Mouse (Mus musculus): ENCODE measurements at regions not wholly inside any gene's neighbourhood (a gene's known extent, or its start where the extent isn't known, plus 50 kb on each side); places are given as distances from the start of the nearest gene placed in this dataset.

DNA sequence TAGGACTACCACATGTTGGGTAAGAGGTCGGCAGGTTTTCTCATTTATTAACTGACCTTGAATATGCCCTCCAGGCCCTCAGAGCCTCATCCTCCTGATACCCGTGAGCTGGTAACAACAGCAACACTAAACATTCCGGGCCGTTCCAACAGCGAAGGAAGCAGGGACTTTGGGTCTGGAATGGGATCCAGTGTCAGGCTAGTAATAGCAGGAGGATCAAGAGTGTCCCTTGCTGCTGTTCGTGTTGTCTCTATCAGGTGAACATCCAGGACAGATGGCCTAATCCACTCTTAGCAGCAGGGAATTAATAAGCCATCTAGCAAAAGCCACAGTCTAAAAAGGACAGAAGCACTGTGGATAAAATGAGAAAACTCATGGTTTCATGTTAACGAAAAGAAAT lies 106.7 kb downstream of the Cpeb2 start:
- DNase-seq (ENCODE audit: low spot score): no peak

DNA sequence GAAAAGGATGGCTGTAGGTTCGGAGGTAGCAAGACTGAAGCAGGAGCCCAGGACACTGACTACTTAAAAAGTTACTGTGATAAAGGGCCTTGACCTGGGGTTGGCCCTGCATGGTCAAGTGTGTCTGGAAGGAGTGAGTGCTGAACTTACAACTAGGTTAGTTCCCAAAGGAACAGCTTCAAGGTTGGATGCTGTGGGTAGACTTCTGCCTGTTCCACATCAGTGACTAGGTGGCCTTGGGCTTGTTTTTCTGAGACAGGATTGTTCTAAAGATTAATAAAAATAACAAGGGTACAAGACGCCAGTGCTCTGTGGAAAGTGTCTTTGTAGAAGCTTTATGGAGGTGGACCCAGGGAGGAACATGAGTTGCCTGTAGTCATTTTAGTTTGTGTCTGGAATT lies 108.5 kb downstream of the Cpeb2 start:
- DNase-seq (ENCODE audit: low spot score): no peak

DNA sequence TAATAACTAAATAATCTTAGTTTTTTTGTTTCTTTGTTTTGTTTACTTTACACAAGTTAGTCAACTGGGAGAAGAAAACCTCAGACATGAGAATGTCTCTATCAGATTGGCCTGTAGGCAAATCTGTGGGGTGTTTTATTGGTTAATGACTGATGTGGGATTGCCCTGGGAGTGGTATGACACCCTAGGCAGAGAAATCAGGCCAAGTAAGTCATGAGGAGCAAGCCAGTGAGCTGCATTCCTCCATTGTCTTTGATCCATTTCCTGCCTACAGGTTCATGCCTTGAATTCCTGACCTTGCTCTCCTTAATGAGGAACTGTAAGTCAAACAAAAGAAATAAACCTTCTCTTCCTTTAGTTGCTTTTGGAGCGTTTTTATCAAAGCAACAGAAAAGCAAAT lies 111.5 kb downstream of the Cpeb2 start:
- no peak for DNase-seq (ENCODE audit: low spot score)

GRCm38 (mm10) chr5:43350987-43351386 lies 118.0 kb downstream of the Cpeb2 start:
- DNase-seq (ENCODE audit: low spot score): no peak

DNA sequence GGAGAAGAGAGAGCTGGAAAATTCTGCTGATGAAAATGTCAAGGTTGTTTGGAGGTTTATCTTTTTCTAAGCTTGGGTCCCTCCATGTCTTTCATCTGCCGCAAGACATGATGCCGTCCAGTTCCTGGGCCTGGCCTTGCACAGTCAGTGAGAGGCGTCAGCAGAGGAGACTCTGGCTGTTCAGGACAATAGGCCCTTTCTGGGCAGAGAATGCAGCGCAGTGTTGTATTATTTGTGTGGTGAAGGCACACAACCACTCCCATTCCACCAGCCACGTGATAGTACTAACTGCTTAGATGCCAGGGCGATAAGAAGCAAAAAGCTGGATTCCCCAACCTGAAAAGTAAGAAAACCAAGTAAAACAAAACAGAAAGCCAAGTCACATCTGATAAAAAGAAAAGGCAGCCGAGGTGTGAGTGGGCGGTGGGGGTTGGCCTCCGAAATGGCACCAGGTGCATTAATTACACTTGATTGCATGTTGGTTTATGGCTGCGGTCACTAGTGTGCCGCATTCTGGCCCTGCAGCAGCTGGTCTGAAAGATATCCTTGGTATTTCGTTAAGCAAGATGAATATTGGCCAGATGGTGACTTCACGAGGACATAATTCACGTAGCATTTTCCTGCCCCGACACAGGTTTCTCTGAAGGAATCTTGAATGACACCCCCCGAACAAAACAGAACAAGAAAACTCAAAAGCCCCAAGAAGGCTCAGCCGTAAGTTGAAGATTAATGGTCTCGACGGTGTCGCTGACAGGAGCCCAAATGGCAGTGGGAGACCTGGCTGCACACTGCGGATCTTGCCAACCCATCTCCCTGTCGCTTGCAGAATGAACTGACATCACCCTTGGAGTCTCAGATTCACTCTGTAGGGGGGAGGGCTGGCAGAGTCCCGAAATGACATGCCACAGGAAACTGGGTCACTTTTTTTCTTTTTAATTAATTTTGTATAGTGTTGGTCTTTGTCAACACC lies 120.3 kb downstream of the Cpeb2 start:
- no peak for DNase-seq (ENCODE audit: low spot score)

DNA sequence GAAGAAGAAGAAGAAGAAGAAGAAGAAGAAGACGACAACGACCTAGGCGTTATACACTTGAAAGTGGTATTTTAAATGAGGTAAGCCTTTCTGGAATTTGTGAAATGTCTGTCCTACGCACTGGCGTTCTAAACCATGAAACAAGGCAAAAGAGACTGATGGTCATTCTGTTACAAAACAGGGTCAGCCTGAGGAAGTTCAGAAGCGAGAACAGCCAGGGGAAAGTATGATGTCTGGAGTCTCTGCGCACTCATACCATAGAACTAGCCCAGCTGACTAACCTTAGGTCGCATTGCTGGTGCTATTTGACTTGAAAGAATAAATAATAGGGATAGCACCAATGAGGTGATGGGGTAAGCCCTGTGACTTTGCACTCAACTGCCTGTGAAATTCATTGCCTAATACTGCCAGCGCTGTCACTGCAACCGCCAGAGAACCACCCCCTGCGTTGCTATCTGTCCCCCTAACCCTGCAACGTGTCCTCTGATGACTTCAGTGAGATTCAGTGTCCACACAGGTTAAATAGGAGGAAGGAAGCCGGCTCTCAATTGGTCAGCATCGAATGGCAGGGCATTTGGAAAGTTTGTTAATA lies 121.5 kb downstream of the Cpeb2 start:
- no peak for DNase-seq (ENCODE audit: low spot score)

DNA sequence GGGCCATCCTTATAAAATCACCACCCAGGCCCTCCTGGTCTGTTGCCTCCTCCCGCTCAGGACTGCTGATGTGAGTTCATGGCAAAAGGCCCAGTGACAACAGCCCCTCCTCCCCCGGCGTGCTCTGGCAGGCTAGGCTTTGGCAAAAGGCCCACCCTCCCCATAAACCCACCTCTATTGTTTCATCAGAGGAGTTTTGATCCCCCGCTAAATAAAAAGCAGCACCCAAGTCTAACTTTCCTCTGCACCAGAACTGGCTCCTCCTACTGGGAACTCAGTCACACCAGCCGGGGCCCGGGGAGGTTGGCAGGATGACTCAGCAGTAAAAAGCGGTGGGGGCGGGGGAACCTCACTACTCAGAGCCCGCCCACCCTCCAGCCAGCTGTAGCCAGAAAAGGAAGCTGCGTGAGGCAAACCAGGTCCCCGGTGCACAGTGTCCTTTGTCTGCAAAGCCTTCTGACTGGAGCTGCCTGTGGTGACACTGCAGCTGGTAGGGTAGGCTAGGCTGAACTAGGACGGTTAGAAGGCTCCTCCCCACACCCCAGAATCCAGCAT lies 122.1 kb downstream of the Cpeb2 start:
- peak; percentile 73 for DNase-seq (ENCODE audit: low spot score)

- no peak for DNase-seq (ENCODE audit: low spot score)
Measured at GRCm38 (mm10) chr5:43355832-43356231, 122.9 kb downstream of the Cpeb2 start.

GRCm38 (mm10) chr5:43357100-43357680 lies 124.2 kb downstream of the Cpeb2 start:
- no peak for DNase-seq (ENCODE audit: low spot score)

DNA sequence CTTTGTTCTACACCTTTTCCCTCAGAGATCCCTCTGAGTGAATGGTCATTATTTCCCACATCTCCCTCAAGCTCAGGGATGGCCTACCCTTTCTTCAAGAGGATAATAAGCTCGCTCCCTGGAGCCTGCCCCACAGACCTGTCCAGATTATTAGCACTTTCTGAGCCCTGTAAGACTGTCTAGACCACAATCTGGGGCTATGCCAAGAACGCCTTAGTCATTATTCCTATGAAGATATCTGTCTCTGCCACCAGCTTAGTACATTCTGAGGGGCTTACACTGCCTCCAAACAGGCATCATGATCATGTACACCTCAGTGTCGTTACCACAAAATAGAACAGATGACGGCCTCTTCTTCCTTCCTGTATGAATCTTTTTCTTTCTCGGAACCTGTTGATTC lies 124.9 kb downstream of the Cpeb2 start:
- no peak for DNase-seq (ENCODE audit: low spot score)

GRCm38 (mm10) chr5:43358928-43359765 lies 126.2 kb downstream of the Cpeb2 start:
- no peak for DNase-seq (ENCODE audit: low spot score)

DNA sequence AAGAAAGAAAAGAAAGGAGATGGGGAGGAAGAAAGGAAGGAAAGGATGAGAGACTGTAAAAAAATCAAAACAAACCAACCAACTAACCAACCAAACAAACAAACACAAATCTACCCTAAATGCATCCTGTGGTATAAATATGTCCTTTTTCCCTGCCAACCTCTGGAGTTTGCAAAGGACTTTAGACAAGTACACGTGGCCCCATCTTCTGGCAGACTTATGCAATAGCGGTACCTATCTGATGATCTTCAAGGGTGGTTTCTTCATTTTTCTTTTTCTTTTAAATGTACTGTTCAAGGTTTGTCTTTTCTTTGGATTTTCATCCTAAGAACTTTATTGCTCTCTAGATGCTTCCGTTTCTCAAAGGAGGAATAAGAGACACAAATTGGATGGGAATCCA lies 127.3 kb downstream of the Cpeb2 start:
- no peak for DNase-seq (ENCODE audit: low spot score)

DNA sequence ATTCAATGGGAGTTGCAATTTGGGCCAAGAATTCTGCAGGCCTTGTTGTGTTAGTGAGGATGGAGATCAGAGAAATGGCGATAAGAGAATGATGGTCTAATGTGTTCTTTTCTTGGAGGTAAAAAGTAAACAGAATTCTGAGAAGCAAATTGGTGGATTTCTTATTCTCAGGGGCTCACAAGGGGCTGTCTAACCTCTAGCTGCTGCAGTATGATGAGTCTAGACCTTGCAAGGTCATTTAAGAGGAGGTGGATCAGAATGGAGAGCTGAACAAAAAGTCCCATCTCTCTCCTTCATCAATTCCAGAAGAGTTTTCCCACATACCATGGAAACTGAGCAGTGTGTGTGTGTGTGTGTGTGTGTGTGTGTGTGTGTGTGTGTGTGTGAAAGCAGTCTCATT lies 128.1 kb downstream of the Cpeb2 start:
- DNase-seq (ENCODE audit: low spot score): no peak

- DNase-seq (ENCODE audit: low spot score): no peak
Measured at GRCm38 (mm10) chr5:43372385-43372784, 139.4 kb downstream of the Cpeb2 start.

GRCm38 (mm10) chr5:43384689-43385375 lies 130.5 kb upstream of the C1qtnf7 start:
- no peak for DNase-seq (ENCODE audit: low spot score)

DNA sequence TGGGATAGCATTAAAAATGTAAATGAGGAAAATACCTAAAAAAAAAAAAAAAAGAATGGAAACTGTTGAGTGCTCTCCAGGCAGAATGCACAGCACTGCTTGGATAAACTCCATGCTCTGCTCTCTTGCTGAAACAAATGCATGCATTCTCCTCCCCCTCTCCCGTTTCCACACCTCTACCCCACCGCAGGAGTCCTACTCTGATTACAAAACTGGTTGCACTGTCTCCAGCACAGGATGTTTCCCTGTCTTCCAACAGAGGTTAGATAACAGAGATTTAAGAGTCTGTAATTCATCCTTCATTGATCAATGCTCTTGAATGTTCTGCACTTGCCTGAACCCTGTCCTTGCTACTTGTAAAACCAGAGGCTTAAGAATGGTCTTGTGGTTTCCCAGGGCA lies 124.3 kb upstream of the C1qtnf7 start:
- DNase-seq (ENCODE audit: low spot score): no peak

GRCm38 (mm10) chr5:43391412-43392029 lies 123.8 kb upstream of the C1qtnf7 start:
- peak; percentile 16 for DNase-seq (ENCODE audit: low spot score)

- peak; percentile 13 for DNase-seq (ENCODE audit: low spot score)
Measured at GRCm38 (mm10) chr5:43392908-43393545, 122.3 kb upstream of the C1qtnf7 start.

DNA sequence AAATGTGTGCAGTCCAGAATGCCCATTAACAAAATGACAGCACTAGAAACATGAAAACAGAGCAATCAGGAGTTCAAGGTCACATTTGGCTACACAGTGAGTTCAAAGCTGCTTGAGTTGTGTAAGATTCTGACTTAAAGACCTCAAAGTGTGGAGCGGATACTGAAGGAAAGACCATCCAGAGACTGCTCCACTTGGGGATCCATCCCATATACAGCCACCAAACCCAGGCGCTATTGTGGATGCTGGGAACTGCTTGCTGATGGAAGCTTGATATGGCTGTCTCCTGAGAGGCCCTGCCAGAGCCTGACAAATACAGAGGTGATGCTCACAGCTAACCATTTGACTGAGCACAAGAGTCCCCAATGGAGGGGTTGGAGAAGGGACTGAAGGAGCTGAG lies 98.1 kb upstream of the C1qtnf7 start:
- DNase-seq (ENCODE audit: low spot score): no peak
